Mouse (Mus musculus): Measurements from ENCODE around the gene Ablim1. TPM values are rescaled to one million over a fixed set of nuclear protein-coding genes. Genes with fewer than 3 reads are reported as not detected.

Ablim1 gene
- polyA plus RNA-seq, 1 experiment, result 9.8 TPM

DNA sequence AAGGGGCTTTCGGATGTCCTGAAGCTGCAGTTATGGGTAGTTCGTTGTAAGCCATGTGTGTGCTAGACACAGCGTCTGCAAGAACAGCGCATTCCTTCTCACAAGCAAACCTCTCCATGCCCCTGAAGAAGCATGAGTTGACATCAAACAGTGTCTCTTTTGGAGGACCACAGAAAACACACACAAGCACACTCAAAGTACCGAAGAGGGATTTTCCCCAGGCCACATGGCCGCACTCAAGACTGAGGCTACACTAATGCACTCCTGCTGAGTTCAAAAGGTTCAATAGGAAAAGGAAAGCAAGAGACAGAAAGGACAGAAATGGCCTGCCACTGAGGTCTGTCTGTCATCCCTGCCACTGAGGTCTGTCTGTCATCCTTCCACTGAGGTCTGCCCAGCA is 209.6 kb downstream of the Ablim1 start:
- Histone ChIP-seq H3ac (ENCODE audit: control insufficient read depth, insufficient read length, low read depth) (no peak overlapping the region), H3K79me3 (ENCODE audit: low read depth) (no peaks in the 10 kb centered on the region), H3K36me3 (ENCODE audit: control insufficient read depth, insufficient read depth) (no peaks in the 10 kb centered on the region), H3K4me3 (ENCODE audit: insufficient read depth, poor library complexity, severe bottlenecking) (no peak overlapping the region), H3K79me2 (ENCODE audit: control insufficient read depth, insufficient read depth) (no peaks in the 10 kb centered on the region), H3K27me3 (ENCODE audit: control insufficient read depth, insufficient read depth, insufficient read length) (no peaks in the 10 kb centered on the region)
- TF ChIP-seq CTCF (IDR thresholded peaks at IDR 0.05; ENCODE audit: control insufficient read depth, insufficient read depth, insufficient read length) (no peak), MAX (IDR thresholded peaks at IDR 0.05) (no peak), CEBPB (IDR thresholded peaks at IDR 0.05; ENCODE audit: low read depth) (no peak), MYOG (IDR thresholded peaks at IDR 0.05; ENCODE audit: control insufficient read depth, extremely low read depth, insufficient read length) (no peak), MYOD1 (IDR thresholded peaks at IDR 0.05; ENCODE audit: control insufficient read depth, insufficient read length, low read depth) (no peak), FOSL1 (IDR thresholded peaks at IDR 0.05; ENCODE audit: insufficient read depth, low read length, poor library complexity, severe bottlenecking) (no peak), USF1 (IDR thresholded peaks at IDR 0.05; ENCODE audit: low read depth) (no peak)

DNA sequence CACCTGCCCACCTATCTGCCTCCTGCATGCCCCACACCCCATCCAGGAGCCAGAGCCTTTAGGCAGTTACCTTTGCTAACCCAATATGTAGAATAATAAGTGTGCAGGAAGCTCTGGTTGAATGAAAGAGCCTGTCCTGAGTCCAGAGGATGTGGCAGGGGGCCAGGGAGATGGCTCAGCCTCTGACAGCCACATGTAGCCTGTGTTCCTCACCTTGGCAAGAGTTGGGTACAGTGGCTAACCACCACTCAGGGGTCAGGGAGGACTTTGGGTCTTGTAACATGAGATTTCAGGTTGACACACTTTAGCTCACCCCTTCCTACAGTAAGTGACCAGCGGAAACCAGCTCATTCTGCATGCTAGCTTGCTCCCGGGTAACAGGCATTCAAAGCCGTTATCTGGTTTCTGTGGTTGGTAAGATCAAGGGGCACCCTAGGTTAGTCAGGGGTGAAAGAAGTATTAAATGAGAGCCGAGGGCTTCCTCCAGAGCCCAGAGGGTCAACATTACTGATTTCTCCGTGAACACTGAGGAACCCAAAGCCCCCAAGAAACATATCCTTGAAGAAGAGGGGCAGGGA is 210.5 kb downstream of the Ablim1 start:
- no peaks in the 10 kb centered on the region for H3K79me2 ChIP-seq (ENCODE audit: control insufficient read depth, insufficient read depth)
- no peak overlapping the region for H3K4me3 ChIP-seq (ENCODE audit: insufficient read depth, poor library complexity, severe bottlenecking)
- H3K36me3 ChIP-seq (ENCODE audit: control insufficient read depth, insufficient read depth), result no peaks in the 10 kb centered on the region
- no peaks in the 10 kb centered on the region for H3K79me3 ChIP-seq (ENCODE audit: low read depth)
- H3ac ChIP-seq (ENCODE audit: control insufficient read depth, insufficient read length, low read depth), result no peak overlapping the region
- H3K27me3 ChIP-seq (ENCODE audit: control insufficient read depth, insufficient read depth, insufficient read length), result no peaks in the 10 kb centered on the region
- TF ChIP-seq MAX (IDR thresholded peaks at IDR 0.05), result no peak
- TF ChIP-seq MYOG (IDR thresholded peaks at IDR 0.05; ENCODE audit: control insufficient read depth, extremely low read depth, insufficient read length), result no peak

DNA sequence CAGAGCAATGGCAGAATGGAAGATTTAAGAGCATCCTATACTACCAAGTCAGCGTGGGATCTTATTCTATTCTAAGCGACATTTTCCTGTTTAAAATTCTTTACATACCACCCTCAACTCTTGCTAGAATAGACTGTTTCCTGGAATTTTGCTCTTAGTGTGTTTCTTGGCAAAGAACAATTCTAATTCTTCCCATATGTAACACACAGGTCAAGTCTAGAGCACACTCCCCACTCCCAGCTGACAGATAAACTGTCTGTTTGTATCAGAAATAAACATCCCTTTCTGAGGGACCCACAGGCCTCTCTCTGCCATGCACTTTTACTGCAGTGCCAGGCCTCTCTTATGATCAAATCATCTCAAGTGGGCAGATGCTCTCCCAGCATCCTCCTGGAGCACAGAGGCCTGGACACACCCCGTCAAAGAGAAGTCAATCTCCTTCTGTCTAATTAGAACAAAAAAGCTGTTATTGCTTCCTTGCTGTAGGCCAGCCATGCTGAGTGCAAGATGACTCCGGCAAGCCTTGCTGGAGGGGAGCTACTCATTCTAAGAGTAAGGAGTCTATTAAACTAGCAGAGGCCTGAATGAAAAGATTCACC is 211.3 kb downstream of the Ablim1 start:
- Histone ChIP-seq H3K27me3 (ENCODE audit: control insufficient read depth, insufficient read depth, insufficient read length) (no peaks in the 10 kb centered on the region), H3K79me3 (ENCODE audit: low read depth) (no peaks in the 10 kb centered on the region), H3K79me2 (ENCODE audit: control insufficient read depth, insufficient read depth) (no peaks in the 10 kb centered on the region), H3K4me3 (ENCODE audit: insufficient read depth, poor library complexity, severe bottlenecking) (no peak overlapping the region), H3K36me3 (ENCODE audit: control insufficient read depth, insufficient read depth) (no peaks in the 10 kb centered on the region), H3ac (ENCODE audit: control insufficient read depth, insufficient read length, low read depth) (no peak overlapping the region)
- TF ChIP-seq MAX (IDR thresholded peaks at IDR 0.05) (no peak), MYOD1 (IDR thresholded peaks at IDR 0.05; ENCODE audit: control insufficient read depth, insufficient read length, low read depth) (no peak), CTCF (IDR thresholded peaks at IDR 0.05; ENCODE audit: control insufficient read depth, insufficient read depth, insufficient read length) (no peak), MYOG (IDR thresholded peaks at IDR 0.05; ENCODE audit: control insufficient read depth, extremely low read depth, insufficient read length) (no peak), FOSL1 (IDR thresholded peaks at IDR 0.05; ENCODE audit: insufficient read depth, low read length, poor library complexity, severe bottlenecking) (no peak), USF1 (IDR thresholded peaks at IDR 0.05; ENCODE audit: low read depth) (no peak), CEBPB (IDR thresholded peaks at IDR 0.05; ENCODE audit: low read depth) (no peak)

DNA sequence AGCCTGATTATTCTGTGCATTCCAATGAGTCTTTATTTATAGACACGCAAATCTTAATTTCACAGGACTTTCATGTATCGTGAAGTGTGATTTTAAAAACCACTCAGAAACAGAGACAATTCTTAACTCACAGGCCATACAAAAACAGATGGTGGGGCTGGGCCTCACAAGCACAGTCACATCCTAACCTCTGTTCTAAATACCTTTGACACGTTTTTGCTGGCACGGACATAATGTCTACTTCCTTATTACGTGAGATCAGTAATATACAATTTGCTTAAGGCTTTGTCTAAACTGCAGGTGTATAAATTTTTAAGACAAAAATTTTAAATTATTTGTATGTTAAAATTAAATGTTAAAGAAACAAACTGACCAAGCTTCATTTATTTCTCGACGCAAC is 212.7 kb downstream of the Ablim1 start:
- peaks cover 3% of the 10 kb centered on the region for H3K36me3 ChIP-seq (ENCODE audit: control insufficient read depth, insufficient read depth)
- H3K79me3 ChIP-seq (ENCODE audit: low read depth), result no peaks in the 10 kb centered on the region
- H3K79me2 ChIP-seq (ENCODE audit: control insufficient read depth, insufficient read depth), result no peaks in the 10 kb centered on the region
- H3ac ChIP-seq (ENCODE audit: control insufficient read depth, insufficient read length, low read depth), result no peak overlapping the region
- no peak overlapping the region for H3K4me3 ChIP-seq (ENCODE audit: insufficient read depth, poor library complexity, severe bottlenecking)
- TF ChIP-seq MAX (IDR thresholded peaks at IDR 0.05), result no peak
- TF ChIP-seq CTCF (IDR thresholded peaks at IDR 0.05; ENCODE audit: control insufficient read depth, insufficient read depth, insufficient read length), result no peak
- no peaks in the 10 kb centered on the region for H3K27me3 ChIP-seq (ENCODE audit: control insufficient read depth, insufficient read depth, insufficient read length)

DNA sequence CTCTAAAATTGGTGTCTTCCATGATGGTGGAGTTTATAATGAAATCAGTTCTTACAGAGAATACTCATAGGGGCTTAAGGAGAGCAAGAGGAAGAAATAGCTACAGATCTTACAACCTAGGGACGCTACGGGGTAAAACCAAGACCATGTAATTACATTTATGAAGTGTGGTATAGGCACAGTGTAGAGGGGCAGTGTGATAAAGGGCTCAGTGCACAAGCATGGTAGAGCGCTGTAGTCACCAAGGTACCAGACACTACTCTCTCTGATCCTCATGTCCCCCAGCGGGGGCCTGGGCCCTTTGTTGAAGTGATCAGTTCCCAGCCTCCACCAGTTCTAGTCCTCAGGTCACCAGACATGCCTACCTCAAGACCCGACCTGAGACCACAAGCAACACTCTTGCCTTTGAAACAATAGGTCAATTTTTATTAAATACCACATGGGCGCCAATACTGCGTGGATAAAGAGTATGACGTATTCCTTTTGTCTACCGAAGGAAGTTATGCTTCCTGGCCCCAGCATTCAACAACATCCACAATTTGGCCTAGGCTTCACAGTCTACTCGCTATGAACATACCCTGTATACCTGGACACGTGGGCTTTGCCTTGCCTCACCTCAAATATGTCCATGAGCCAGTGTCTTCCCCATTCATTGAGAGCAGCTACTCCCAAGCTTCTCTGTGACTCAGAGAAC is 213.8 kb downstream of the Ablim1 start:
- Histone ChIP-seq H3ac (ENCODE audit: control insufficient read depth, insufficient read length, low read depth) (no peak overlapping the region), H3K27me3 (ENCODE audit: control insufficient read depth, insufficient read depth, insufficient read length) (no peaks in the 10 kb centered on the region), H3K4me3 (ENCODE audit: insufficient read depth, poor library complexity, severe bottlenecking) (no peak overlapping the region), H3K79me2 (ENCODE audit: control insufficient read depth, insufficient read depth) (no peaks in the 10 kb centered on the region), H3K79me3 (ENCODE audit: low read depth) (no peaks in the 10 kb centered on the region), H3K36me3 (ENCODE audit: control insufficient read depth, insufficient read depth) (peaks cover 3% of the 10 kb centered on the region)
- TF ChIP-seq MYOG (IDR thresholded peaks at IDR 0.05; ENCODE audit: control insufficient read depth, extremely low read depth, insufficient read length) (no peak), CEBPB (IDR thresholded peaks at IDR 0.05; ENCODE audit: low read depth) (no peak), FOSL1 (IDR thresholded peaks at IDR 0.05; ENCODE audit: insufficient read depth, low read length, poor library complexity, severe bottlenecking) (no peak), MAX (IDR thresholded peaks at IDR 0.05) (no peak), CTCF (IDR thresholded peaks at IDR 0.05; ENCODE audit: control insufficient read depth, insufficient read depth, insufficient read length) (no peak), MYOD1 (IDR thresholded peaks at IDR 0.05; ENCODE audit: control insufficient read depth, insufficient read length, low read depth) (no peak), USF1 (IDR thresholded peaks at IDR 0.05; ENCODE audit: low read depth) (no peak)

DNA sequence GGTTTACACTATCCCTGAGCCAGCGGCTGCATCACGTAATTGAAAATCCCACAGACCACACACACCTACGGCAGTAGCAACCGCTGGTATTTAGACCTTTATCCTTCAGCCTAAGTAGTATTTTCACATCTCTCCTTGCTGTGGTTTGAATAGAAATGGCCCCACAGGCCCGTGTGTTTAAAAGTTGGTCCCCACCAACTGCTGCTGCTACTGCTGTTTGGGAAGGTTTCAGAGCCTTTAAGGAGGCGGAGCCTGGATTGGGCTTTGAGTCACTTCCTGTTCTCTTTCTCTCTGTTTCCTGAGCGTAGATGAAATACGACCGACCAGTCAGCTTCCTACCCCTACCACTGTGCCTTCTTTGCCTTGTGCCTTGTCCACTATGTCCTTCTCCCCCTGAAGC is 214.7 kb downstream of the Ablim1 start:
- TF ChIP-seq MYOG (IDR thresholded peaks at IDR 0.05; ENCODE audit: control insufficient read depth, extremely low read depth, insufficient read length) (no peak), MAX (IDR thresholded peaks at IDR 0.05) (no peak)
- peaks cover 3% of the 10 kb centered on the region for H3K36me3 ChIP-seq (ENCODE audit: control insufficient read depth, insufficient read depth)

More for the DNA sequence above, 214.7 kb downstream of the Ablim1 start:
- no peaks in the 10 kb centered on the region for H3K79me3 ChIP-seq (ENCODE audit: low read depth)
- no peaks in the 10 kb centered on the region for H3K27me3 ChIP-seq (ENCODE audit: control insufficient read depth, insufficient read depth, insufficient read length)
- H3K4me3 ChIP-seq (ENCODE audit: insufficient read depth, poor library complexity, severe bottlenecking), result no peak overlapping the region
- no peaks in the 10 kb centered on the region for H3K79me2 ChIP-seq (ENCODE audit: control insufficient read depth, insufficient read depth)
- H3ac ChIP-seq (ENCODE audit: control insufficient read depth, insufficient read length, low read depth), result no peak overlapping the region

All from C2C12 (cell line).